Mouse (Mus musculus): ENCODE data around the gene Plekhh3.

DNA sequence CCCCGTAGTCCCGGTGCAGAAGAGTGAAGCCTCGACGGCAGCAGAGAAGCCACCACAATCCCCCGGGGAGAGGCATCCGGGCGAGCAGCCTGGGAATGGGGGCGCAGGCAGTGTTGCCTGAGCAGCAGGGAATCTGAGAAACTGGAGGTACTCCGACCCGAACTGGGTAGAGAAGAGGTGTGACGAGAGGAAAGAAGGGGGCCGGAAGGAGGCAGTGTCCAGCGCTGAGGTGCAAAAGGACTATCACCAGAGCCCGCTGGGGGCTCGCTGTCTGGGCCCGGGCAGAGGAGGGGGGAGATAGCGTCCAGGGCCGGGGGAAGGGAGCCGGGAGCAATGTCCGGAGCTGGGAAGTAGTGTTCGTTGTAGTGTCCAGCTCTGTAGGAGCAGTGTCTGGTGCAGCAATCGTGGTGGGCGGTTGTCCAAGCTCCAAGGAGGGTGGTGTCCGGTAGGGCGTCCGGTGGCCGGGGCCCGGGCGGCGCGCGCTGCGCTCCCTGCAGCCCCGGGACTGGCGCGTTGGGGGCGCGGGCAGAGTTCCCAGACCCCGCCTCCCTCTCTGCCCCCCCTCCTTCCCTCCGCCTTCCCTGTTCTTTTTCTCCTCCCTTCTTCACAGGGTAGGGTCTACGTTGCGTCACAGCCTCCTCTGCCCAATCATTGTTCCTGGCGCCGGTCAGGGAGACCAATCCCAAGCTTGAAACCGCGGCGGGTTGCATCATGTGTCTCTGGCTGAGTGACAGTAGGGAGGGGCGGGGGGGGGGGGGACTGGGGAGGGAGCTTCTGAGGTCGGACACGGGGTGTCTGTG is at the start of gene Plekhh3:
- TF ChIP-seq GATA1 (IDR thresholded peaks at IDR 0.05; ENCODE audit: low read length): no peak
- no peak for TF ChIP-seq TAL1 (IDR thresholded peaks at IDR 0.05; ENCODE audit: low read length)
